23 mouse cellular contexts compared by ENCODE assay signal in the genomic region with DNA sequence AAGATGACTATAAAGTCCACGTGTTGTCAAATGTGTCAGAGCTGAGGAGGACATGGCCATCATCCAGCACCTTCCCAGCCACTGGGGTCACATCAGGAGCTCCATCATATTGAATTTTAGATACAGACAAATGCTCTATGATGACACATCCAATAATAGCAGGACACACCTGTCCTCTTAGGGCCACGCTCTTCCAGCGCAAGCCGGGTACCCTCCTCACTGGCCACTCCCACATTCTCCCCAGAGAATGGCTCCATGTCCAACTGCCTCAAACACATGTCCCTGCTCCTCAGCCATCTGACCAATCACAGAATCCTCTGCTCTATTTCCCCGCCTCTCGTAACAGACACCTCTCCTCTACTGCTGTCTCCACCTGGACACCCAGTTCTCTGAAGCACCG. TPM values are rescaled to one million over a fixed set of nuclear protein-coding genes. Genes with fewer than 3 reads are reported as not detected.
"Had no signal": no experiment of that assay in that cellular context is flagged by ENCODE, and none has a peak within 500 bp of the region (broad histone marks: within the 10 kb centered on the region; RNA-seq: fewer than 3 reads in every experiment).

No protein-coding gene starts in this region.

- H3K4me1 ChIP-seq: midbrain, embryonic 12.5 days; midbrain, embryonic 15.5 days had no signal

- H3K4me3 ChIP-seq: limb, embryonic 13.5 days; midbrain, embryonic 12.5 days; midbrain, embryonic 15.5 days; neural tube, embryonic 13.5 days had no signal

- H3K27me3 ChIP-seq: limb, embryonic 13.5 days; midbrain, embryonic 12.5 days; midbrain, embryonic 15.5 days; neural tube, embryonic 13.5 days had no signal

- H3K9me3 ChIP-seq: limb, embryonic 13.5 days; midbrain, embryonic 12.5 days; midbrain, embryonic 15.5 days; neural tube, embryonic 13.5 days had no signal

- H3K4me2 ChIP-seq: limb, embryonic 13.5 days; liver, embryonic 11.5 days; lung, embryonic 14.5 days; midbrain, embryonic 12.5 days; midbrain, embryonic 15.5 days; neural tube, embryonic 13.5 days had no signal

- H3K27ac ChIP-seq: limb, embryonic 13.5 days; liver, embryonic 14.5 days; macrophage; midbrain, embryonic 12.5 days; midbrain, embryonic 15.5 days; neural tube, embryonic 13.5 days; stomach, postnatal 0 days had no signal

- ATAC-seq: liver, postnatal 0 days; lung, postnatal 0 days; midbrain, embryonic 15.5 days had no signal

- DNase-seq: kidney, adult 11 months; kidney, adult 9 months; kidney, postnatal 10 days; kidney, postnatal 4 days; left cerebral cortex, postnatal 4 days; liver, postnatal 0 days; lung, embryonic 14.5 days; right cerebral cortex, adult 18-20 months; right cerebral cortex, postnatal 14 days; right cerebral cortex, postnatal 4 days; thymus, adult 2 months; thymus, postnatal 14 days; thymus, postnatal 4 days had no signal

- H3K9ac ChIP-seq: limb, embryonic 13.5 days; liver, embryonic 14.5 days; liver, postnatal 0 days; lung, embryonic 14.5 days; midbrain, embryonic 12.5 days; midbrain, embryonic 15.5 days; neural tube, embryonic 13.5 days had no signal

RNA-seq across cellular contexts. Expression of gene Amotl1, which starts 54.2 kb away (rescaled TPM):
- total RNA-seq: megakaryocyte, adult 5-6 weeks had no signal
